19 mouse cellular contexts compared by ENCODE assay signal in the genomic region with DNA sequence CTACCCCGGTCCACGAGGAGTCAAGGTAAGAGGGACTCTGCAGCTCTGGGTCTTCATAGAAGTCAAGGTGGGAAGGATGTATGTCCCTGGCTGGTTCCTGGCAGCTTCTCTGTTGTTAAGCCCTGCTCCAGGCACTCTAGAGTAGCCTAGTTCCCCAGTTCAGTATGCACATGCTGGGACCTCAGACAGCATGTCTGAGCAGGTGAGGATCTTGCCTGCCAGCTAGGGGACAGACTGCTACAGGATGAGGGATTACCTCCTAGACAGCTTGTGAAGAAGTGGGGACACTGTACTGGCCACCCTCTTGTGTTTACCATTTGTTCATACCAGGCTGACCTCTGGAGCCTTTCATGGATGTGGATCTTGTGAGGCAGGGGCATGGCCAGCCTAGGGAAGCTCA.
DNase-seq lines count a peak whose midpoint lies in the region; ATAC-seq and TF ChIP-seq lines count a peak whose summit lies in the region.
"Had no signal": no experiment of that assay in that cellular context is flagged by ENCODE, and none has a peak within 500 bp of the region (broad histone marks: within the 10 kb centered on the region; RNA-seq: fewer than 3 reads in every experiment).

No protein-coding gene starts in this region.

- H3K9ac ChIP-seq in lung, embryonic 14.5 days = no peak overlapping the region
- no peak overlapping the region for H3K9ac ChIP-seq in limb, embryonic 15.5 days
- H3K9ac ChIP-seq: embryonic facial prominence, embryonic 12.5 days; limb, embryonic 13.5 days; midbrain, embryonic 15.5 days; neural tube, embryonic 15.5 days had no signal

- peaks cover 54% of the 10 kb centered on the region for H3K36me3 ChIP-seq in lung, embryonic 14.5 days (ENCODE audit: insufficient read depth)
- H3K36me3 ChIP-seq in limb, embryonic 15.5 days = peaks cover 91% of the 10 kb centered on the region
- H3K36me3 ChIP-seq: midbrain, embryonic 15.5 days; neural tube, embryonic 15.5 days had no signal

- ATAC-seq in lung, embryonic 14.5 days (ENCODE audit: insufficient read depth) = no peak
- 0 out of 2 replicates have a peak, but pooled peaks have one; percentile 4 for ATAC-seq in erythroblast, adult 5-6 weeks (replicated peaks; ENCODE audit: low FRiP score, poor library complexity, severe bottlenecking)
- ATAC-seq in limb, embryonic 15.5 days (ENCODE audit: insufficient number of reproducible peaks, low FRiP score, low TSS enrichment, low read depth) = no peak
- ATAC-seq in megakaryocyte-erythroid progenitor cell, adult 5-6 weeks (replicated peaks; ENCODE audit: low FRiP score, low TSS enrichment, poor library complexity, severe bottlenecking) = 0 out of 2 replicates have a peak, but pooled peaks have one; percentile 7
- ATAC-seq: hindbrain, embryonic 16.5 days; lung, postnatal 0 days; midbrain, embryonic 15.5 days had no signal

- 80% methylated on average over 2 of the region's 2 CpGs for WGBS in lung, embryonic 14.5 days
- 84% methylated on average over 2 of the region's 2 CpGs for WGBS in limb, embryonic 15.5 days

- 0 out of 2 replicates have a peak overlapping the region, but pooled peaks have one; percentile 38 for H3K27ac ChIP-seq in lung, embryonic 14.5 days (ENCODE audit: low read depth)
- H3K27ac ChIP-seq in limb, embryonic 15.5 days = peak overlapping the region; percentile 22; the same call in 1 of the 2 replicates
- H3K27ac ChIP-seq: embryonic facial prominence, embryonic 12.5 days; gastrocnemius, adult 2 months; kidney, postnatal 0 days; limb, embryonic 13.5 days; midbrain, embryonic 15.5 days; neural tube, embryonic 15.5 days had no signal

- no peak for TF ChIP-seq CTCF in lung, embryonic 14.5 days (IDR thresholded peaks at IDR 0.05; ENCODE audit: low read depth)

- DNase-seq in lung, embryonic 14.5 days = no peak
- no peak for DNase-seq in lung, postnatal 4 days
- no peak for DNase-seq in urinary bladder, adult 2 months (ENCODE audit: low spot score)
- no peak for DNase-seq in Muller cell, postnatal 12 days (ENCODE audit: inconsistent ontology term)
- DNase-seq: cerebellum, adult 9-11 months; gastrocnemius, adult 2 months; heart, postnatal 4 days; kidney, adult 18-20 months had no signal

- 0 out of 2 replicates have a peak, but pooled peaks cover 7% of the 10 kb centered on the region for H3K4me1 ChIP-seq in lung, embryonic 14.5 days (ENCODE audit: insufficient read depth)
- H3K4me1 ChIP-seq in limb, embryonic 15.5 days = no peaks in the 10 kb centered on the region
- H3K4me1 ChIP-seq: embryonic facial prominence, embryonic 12.5 days; limb, embryonic 13.5 days had no signal

- no peaks in the 10 kb centered on the region for H3K27me3 ChIP-seq in lung, embryonic 14.5 days (ENCODE audit: insufficient read depth, low read length)
- H3K27me3 ChIP-seq in limb, embryonic 15.5 days = no peaks in the 10 kb centered on the region
- H3K27me3 ChIP-seq: embryonic facial prominence, embryonic 12.5 days; limb, embryonic 13.5 days; midbrain, embryonic 15.5 days; neural tube, embryonic 15.5 days had no signal

- H3K9me3 ChIP-seq in lung, embryonic 14.5 days (ENCODE audit: low read depth, low read length) = no peaks in the 10 kb centered on the region
- H3K9me3 ChIP-seq in limb, embryonic 15.5 days = no peaks in the 10 kb centered on the region
- H3K9me3 ChIP-seq: embryonic facial prominence, embryonic 12.5 days; limb, embryonic 13.5 days; midbrain, embryonic 15.5 days; neural tube, embryonic 15.5 days had no signal

- H3K4me2 ChIP-seq in lung, embryonic 14.5 days = no peak overlapping the region
- H3K4me2 ChIP-seq in limb, embryonic 15.5 days = no peak overlapping the region
- H3K4me2 ChIP-seq: embryonic facial prominence, embryonic 12.5 days; limb, embryonic 13.5 days; midbrain, embryonic 15.5 days; neural tube, embryonic 15.5 days had no signal

- H3K4me3 ChIP-seq in lung, embryonic 14.5 days (ENCODE audit: low read depth, low read length) = no peak overlapping the region
- no peak overlapping the region for H3K4me3 ChIP-seq in limb, embryonic 15.5 days
- H3K4me3 ChIP-seq: embryonic facial prominence, embryonic 12.5 days; gastrocnemius, adult 2 months; limb, embryonic 13.5 days; midbrain, embryonic 15.5 days; myocyte; neural tube, embryonic 15.5 days had no signal

Comparison
In these comparisons a context has a peak if more than half of its experiments do, and no peak if none do; other contexts are left out.
1. ATAC-seq: peak in erythroblast, adult 5-6 weeks (single experiment) and megakaryocyte-erythroid progenitor cell, adult 5-6 weeks (single experiment); none in lung, embryonic 14.5 days (single experiment) and limb, embryonic 15.5 days (single experiment).